ENCODE assay signal across 8 mouse cellular contexts in genomic region chr5:53326023-53326422, GRCm38 (mm10). TPM values are rescaled to one million over a fixed set of nuclear protein-coding genes. Genes with fewer than 3 reads are reported as not detected.
DNase-seq lines count a peak whose midpoint lies in the region; ATAC-seq and TF ChIP-seq lines count a peak whose summit lies in the region.

No protein-coding gene starts in this region.

- H3K9ac ChIP-seq in forebrain, embryonic 14.5 days (ENCODE audit: low read length) = no peak overlapping the region
- H3K9ac ChIP-seq in lung, postnatal 0 days (replicated peaks; ENCODE audit: low read depth) = no peak overlapping the region

- peak overlapping the region; percentile 15; the same call in 1 of the 2 replicates for H3K27ac ChIP-seq in forebrain, embryonic 14.5 days (ENCODE audit: low read depth, low read length)
- H3K27ac ChIP-seq in hindbrain, embryonic 10.5 days = no peak overlapping the region
- no peak overlapping the region for H3K27ac ChIP-seq in layer of hippocampus, adult 2 months
- H3K27ac ChIP-seq in lung, postnatal 0 days (ENCODE audit: low read length) = no peak overlapping the region

- 2% methylated on average over 8 of the region's 8 CpGs for WGBS in forebrain, embryonic 14.5 days
- 3% methylated on average over 8 of the region's 8 CpGs for WGBS in hindbrain, embryonic 10.5 days
- WGBS in lung, postnatal 0 days = 4% methylated on average over 8 of the region's 8 CpGs

- H3K4me3 ChIP-seq in forebrain, embryonic 14.5 days (ENCODE audit: low read depth, low read length) = no peak overlapping the region
- H3K4me3 ChIP-seq in hindbrain, embryonic 10.5 days = no peak overlapping the region
- H3K4me3 ChIP-seq in layer of hippocampus, adult 2 months = no peak overlapping the region
- no peak overlapping the region for H3K4me3 ChIP-seq in lung, postnatal 0 days (ENCODE audit: low read depth, low read length)

- peaks cover 7% of the 10 kb centered on the region for H3K4me1 ChIP-seq in forebrain, embryonic 14.5 days (ENCODE audit: control insufficient read depth, insufficient read depth, low read length)
- H3K4me1 ChIP-seq in hindbrain, embryonic 10.5 days (replicated peaks) = peaks cover 36% of the 10 kb centered on the region
- H3K4me1 ChIP-seq in lung, postnatal 0 days (ENCODE audit: insufficient read depth, low read depth, low read length) = no peaks in the 10 kb centered on the region

- peak; percentile 11 for DNase-seq in MEL-GATA-1-ER (ENCODE audit: extremely low read depth, low read depth)
- peak; percentile 63 for DNase-seq in cerebellum, adult 11 months
- peak; percentile 91 for DNase-seq in forebrain, embryonic 14.5 days (ENCODE audit: low spot score)
- DNase-seq in hindbrain, embryonic 10.5 days (ENCODE audit: low spot score) = peak; percentile 76
- DNase-seq in layer of hippocampus, adult 2 months (ENCODE audit: low spot score in 2 of 2) = peak; percentile 81
- DNase-seq in lung, postnatal 0 days (ENCODE audit: low spot score) = peak; percentile 92
- DNase-seq in ovary, postnatal 10 days (ENCODE audit: low spot score) = peak; percentile 26
- peak; percentile 40 to 46 for DNase-seq in thymus, postnatal 36 days

- H3K9me3 ChIP-seq in forebrain, embryonic 14.5 days (replicated peaks; ENCODE audit: control insufficient read depth, low read length) = no peaks in the 10 kb centered on the region
- no peaks in the 10 kb centered on the region for H3K9me3 ChIP-seq in hindbrain, embryonic 10.5 days
- no peaks in the 10 kb centered on the region for H3K9me3 ChIP-seq in lung, postnatal 0 days (ENCODE audit: low read length)

- TF ChIP-seq EP300 in lung, postnatal 0 days (IDR thresholded peaks at IDR 0.05) = no peak

- TF ChIP-seq CTCF in layer of hippocampus, adult 2 months (conservative IDR thresholded peaks at IDR 0.05) = peak; percentile 98
- peak; percentile 94 for TF ChIP-seq CTCF in lung, postnatal 0 days (IDR thresholded peaks at IDR 0.05)

- H3K27me3 ChIP-seq in forebrain, embryonic 14.5 days (replicated peaks; ENCODE audit: control insufficient read depth, insufficient read depth, low read length) = no peaks in the 10 kb centered on the region
- 0 out of 2 replicates have a peak, but pooled peaks cover 7% of the 10 kb centered on the region for H3K27me3 ChIP-seq in hindbrain, embryonic 10.5 days (ENCODE audit: insufficient read depth, poor library complexity, severe bottlenecking)
- H3K27me3 ChIP-seq in lung, postnatal 0 days (replicated peaks; ENCODE audit: insufficient read depth, low read length) = no peaks in the 10 kb centered on the region

- peak; percentile 84 for ATAC-seq in forebrain, embryonic 14.5 days
- ATAC-seq in lung, postnatal 0 days = peak; percentile 77

- no peaks in the 10 kb centered on the region for H3K36me3 ChIP-seq in forebrain, embryonic 14.5 days (ENCODE audit: control insufficient read depth, insufficient read depth, low read length)
- H3K36me3 ChIP-seq in hindbrain, embryonic 10.5 days = no peaks in the 10 kb centered on the region
- no peaks in the 10 kb centered on the region for H3K36me3 ChIP-seq in lung, postnatal 0 days (ENCODE audit: insufficient read depth, low read length)

- peak overlapping the region; percentile 19; the same call in 1 of the 2 replicates for H3K4me2 ChIP-seq in forebrain, embryonic 14.5 days (ENCODE audit: low read length)
- no peak overlapping the region for H3K4me2 ChIP-seq in lung, postnatal 0 days (replicated peaks; ENCODE audit: low read depth, low read length)

RNA-seq across cellular contexts. Expression of gene Smim20, which starts 59.1 kb away (rescaled TPM):
- polyA plus RNA-seq in forebrain, embryonic 14.5 days (2014; fragmentation: Nextera tagmentation; extraction: Ambion mirVana) = 68.1 and 95.4 TPM in 2 replicates
- polyA plus RNA-seq in hindbrain, embryonic 10.5 days (2016; fragmentation: Nextera tagmentation; extraction: Ambion mirVana) = 67.8 and 74.2 TPM in 2 replicates
- 10 to 100 TPM; 41.1 to 43.7 TPM for total RNA-seq in layer of hippocampus, adult 2 months (2021)
- polyA plus RNA-seq in lung, postnatal 0 days (2015; fragmentation: Nextera tagmentation; extraction: Ambion mirVana) = 85.6 and 88.2 TPM in 2 replicates

Comparison
In these comparisons a context has a peak if more than half of its experiments do, and no peak if none do; other contexts are left out.
1. DNase-seq: peak in every context shown above with its lines; median percentile 92 in lung, postnatal 0 days; 91 in forebrain, embryonic 14.5 days; 81 in layer of hippocampus, adult 2 months; 76 in hindbrain, embryonic 10.5 days; 63 in cerebellum, adult 11 months; 43 in thymus, postnatal 36 days; 26 in ovary, postnatal 10 days; 11 in MEL-GATA-1-ER.